Mouse (Mus musculus): ENCODE data around the gene Gm10306. TPM values are rescaled to one million over a fixed set of nuclear protein-coding genes. Genes with fewer than 3 reads are reported as not detected.

Gm10306 gene
- total RNA-seq (2023), result not detected

DNA sequence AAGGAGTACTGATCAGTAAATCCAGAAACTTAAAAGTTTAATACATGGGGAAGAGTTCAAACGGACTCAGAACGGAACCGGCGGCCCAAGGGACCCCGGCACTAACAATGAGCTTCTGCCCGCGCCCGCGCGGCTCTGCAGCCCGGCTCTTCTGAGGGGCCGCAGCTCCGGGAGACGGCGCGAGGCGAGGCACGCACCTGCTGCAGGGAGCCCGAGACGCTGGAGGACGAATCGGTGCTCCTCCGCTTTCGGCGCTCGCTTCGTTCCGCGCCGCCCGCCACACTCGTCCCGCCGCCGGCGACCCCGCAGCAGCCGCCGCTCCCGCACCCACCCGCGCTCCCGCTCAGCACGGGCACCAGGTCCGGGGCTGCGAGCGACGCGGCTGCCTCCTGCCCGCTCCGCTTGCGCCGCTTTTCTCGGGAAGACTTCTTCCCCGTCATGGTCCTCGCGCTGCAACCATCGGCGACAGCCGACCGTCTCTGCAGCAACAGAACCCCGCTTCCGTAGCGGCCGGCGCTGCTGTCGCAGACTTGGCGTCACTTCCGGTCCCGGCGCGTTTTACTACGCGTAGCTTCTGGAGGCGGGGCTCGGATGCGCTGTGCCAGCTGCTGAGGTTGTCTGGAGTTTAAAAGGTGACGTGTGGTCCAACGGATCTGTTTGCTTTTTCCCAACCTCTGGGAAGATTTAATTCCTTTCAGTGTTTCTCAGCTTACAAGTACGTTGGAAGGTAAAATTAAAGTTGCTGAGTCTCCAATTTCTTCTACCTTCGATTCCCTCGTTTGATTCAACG is at the start of gene Gm10306, which contains the start of gene Caap1:
Gm10306 (plus strand) TSS at position 282 of the 790 bp plus-strand sequence.
Caap1 (minus strand) TSS at position 532 of the 790 bp plus-strand sequence.

DNA sequence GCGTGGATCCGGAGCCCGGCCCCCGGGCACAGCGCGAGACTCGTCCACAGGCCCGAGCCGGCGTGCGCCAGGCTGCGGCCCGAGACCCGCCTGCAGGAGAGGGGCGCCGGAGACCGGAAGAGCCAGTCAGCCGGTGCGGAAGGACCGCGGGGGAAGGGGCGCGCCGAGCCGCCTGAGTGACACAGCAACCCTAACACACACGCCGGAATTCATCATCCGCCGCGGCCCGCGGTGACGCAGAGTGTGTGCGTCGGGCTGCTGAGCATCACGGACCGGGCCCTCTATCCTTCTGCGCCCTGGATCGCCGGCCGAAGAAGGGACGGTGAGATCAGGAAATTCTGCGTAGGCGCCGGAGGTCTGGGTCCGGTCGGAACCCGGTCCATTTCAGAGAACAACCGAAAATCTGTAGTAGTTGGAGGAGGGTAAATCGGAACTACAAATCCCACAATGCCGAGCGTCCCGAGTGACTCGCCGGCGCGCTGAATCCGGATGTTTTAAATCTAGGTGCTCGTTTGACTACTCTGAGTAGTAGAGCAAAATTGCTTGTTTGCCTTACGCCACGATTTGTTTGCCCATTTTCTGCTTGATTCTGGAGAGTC is 46.8 kb downstream of the Gm10306 start, which contains the start of gene Plaa:
Plaa (minus strand) TSS at position 214 of the 599 bp plus-strand sequence.

Other genes starting within 250 kb of the Gm10306 start
- 11.4 TPM for gene Caap1, start 250 bp downstream of the Gm10306 start, total RNA-seq (2023)
- 45.0 TPM for gene Plaa, start 46.7 kb downstream of the Gm10306 start, total RNA-seq (2023)
- gene Ift74, start 57.9 kb downstream of the Gm10306 start, total RNA-seq (2023), result 2.8 TPM
- not detected for gene Lrrc19, start 93.6 kb downstream of the Gm10306 start, total RNA-seq (2023)
- gene Tek, start 182.7 kb downstream of the Gm10306 start, total RNA-seq (2023), result not detected

All from CD8-positive naive resting alpha-beta T cell, adult 57 days (primary cell).